Mouse (Mus musculus) thymus, postnatal 14 days (tissue): Measurements from ENCODE around the gene Gm45521.

Experiments used
- DNase-seq: peaks from one replicate; pipeline ENCODE4 v3.0.0; 2021

Gene Gm45521

GRCm38 (mm10) chr14:7952610-7953254 is 4.4 kb upstream of the Gm45521 start:
- DNase-seq: no peak

- DNase-seq: no peak
Measured at GRCm38 (mm10) chr14:7954071-7954471, 3.0 kb upstream of the Gm45521 start.

DNA sequence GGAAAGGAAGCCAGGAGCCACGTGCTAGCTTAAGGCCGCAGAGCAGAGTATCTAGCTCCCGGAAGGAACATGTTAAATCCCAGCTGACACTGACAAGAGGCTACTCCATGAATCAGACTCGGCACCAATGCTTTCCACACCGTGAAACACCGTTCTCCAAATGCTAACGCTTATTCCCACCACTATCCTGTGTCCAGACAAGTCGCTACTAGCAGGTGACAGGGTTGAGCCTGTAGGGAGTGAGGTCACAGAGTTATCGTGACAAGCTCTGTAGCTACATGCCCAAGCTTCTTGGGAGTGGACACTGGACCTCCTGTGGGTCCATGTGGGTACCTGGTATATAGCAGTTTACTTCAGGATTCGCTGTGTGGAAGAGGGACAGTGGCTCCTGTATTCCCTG is 661 bp upstream of the Gm45521 start:
- DNase-seq: no peak

- no peak for DNase-seq
Measured at GRCm38 (mm10) chr14:7960616-7961015, 3.5 kb downstream of the Gm45521 start.

DNA sequence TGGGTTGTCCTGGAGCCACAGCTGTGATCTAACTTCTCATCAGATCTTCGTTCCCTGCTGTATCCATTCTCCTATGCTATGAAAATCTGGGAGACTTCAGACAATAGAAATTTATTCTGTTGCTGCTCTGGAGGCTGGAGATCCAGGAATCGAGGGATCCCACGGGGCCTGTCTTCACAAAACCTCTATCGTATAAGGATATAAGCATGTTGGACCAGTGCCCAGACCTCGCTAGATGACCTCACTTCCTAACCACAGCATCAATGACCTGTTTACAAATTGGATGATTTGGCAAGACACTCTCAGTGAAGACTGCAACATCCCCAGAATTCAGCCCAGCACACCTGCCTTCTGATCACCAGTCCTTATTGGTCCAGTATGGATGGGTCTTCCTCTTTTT is 4.6 kb downstream of the Gm45521 start:
- no peak for DNase-seq

DNA sequence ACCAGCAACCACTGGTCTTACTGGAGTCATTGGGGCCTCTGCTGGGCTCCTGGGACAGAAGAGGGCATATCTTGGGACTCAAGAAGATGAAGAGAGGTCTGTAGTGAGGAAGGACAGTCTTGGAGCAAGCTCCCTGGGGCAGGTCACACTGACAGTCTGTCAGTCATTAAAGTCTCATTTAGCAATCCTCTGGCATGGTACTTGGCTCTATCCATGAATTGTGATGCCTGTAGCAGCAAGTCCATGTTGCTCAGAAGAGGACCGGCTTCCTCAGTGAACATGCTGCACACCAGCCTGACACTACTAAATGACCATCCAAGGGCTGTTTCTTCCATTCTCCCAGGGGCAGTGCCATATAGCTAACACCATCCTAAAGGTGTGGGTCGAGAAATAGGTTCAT is 5.5 kb downstream of the Gm45521 start:
- no peak for DNase-seq

DNA sequence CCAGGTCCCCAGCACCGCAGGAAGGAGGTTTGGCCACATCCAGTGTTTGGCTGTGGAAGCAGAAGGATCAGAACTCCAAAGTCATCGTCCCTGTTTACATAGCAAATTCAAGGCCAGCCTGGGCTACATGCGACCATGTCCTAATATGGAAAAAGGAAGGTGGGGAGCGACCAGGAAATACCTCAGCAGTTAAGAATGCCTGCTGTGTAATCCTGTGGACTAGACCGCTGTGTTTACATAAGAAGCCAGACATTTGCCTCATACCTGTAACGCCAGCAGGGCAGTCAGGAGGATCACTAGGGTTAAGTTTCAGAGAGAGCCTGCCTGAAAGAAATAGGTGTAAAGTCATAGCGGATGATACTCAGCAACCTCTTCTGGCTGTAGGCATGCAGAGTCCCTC is 6.1 kb downstream of the Gm45521 start:
- no peak for DNase-seq

DNA sequence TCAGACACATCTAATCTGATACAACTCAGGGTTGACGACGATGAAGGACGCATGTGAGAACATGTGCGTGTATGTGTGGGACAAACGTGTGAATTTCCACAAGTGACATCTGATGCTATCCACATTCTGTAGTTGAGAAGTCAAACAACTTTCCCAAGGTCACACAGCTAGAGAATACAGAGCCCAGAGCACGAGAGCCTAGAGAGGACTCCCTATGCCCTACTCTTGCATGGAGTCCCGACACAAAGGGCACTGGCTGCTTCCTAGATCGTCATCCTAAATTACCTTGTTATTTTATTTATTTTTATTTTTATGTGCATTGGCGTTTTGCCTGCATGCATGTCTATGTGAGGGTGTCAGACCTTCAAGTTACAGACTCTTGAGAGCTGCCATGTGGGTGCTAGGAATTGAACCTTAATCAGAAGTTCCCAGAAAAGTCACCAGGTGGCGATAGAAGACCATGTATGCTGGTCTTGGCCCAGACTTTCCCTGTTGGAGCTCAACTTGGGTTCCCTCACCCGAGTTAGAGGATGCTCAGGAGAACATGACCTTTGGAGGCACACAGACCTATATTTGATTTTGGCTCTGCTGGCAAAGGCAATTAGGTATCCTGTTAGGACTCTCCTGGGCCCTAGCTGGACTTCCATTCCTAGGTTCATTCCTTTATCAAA is 7.3 kb downstream of the Gm45521 start:
- DNase-seq: peak; percentile 71

DNA sequence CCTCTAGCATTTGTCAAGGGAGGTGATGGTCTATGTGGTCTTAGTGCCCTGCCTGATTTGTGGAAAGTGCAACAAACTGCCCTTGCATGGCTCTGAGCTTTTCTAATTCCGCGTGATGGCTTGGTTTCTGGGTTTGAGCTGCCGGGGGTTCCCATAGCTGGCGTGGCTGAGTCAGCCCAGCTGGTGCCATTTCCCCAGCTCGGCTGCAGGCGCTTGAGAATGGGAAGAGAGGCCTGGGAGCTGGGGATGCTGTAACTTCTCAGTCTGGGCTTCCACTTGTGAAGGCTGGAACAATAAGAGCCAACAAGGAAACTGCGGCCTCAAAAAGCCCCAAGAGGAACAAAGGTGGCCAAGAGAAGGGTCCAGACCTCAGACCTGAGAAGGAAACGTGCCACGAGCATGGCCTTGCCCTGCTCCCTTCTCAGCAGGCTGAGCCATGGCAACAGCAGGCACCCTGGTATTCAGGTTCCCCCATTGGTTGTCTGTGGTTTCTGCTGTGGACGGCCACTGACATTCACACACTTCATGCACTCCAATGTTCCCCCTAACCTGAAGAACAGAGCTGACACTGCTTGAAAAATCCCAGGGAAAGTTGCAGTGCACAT is 14.9 kb downstream of the Gm45521 start:
- no peak for DNase-seq

DNA sequence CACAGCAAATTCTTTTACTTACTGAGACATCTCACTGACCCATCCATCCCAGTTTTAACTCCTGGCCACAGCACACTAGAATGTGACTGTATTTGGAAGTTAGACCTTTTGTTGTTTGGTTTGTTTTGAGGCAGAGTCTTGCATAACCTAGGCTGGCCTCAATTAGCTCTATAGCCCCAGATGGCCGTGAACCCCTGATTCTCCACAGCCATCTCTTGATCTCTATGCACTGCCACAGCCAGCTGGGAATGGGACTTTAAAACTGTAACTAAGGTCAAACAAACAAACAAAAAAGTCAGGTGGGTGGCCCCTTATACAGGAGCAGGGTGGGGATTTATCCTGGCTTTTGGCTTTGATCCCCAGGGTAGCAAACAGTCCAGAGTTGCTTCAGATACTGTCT is 17.6 kb downstream of the Gm45521 start:
- DNase-seq: no peak

DNA sequence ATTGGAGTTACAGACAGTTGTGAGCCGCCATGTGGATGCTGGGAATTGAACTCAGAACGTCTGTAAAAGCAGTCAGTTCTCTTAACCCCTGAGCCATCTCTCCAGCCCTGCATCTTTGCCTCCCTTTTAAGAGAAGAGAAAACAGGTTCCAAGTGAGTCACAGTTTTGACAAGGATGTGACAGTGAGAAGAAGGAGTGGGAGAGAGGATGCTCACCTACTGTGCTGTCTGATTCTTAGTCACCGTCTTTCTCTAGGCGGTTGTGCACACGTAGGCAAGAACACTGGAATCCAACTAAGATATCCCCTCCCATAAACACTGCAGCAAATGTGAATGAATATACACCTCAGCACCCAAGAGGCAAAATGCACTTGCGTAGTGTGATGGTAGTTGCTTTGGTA is 18.1 kb downstream of the Gm45521 start:
- no peak for DNase-seq

GRCm38 (mm10) chr14:7977471-7977870 is 20.4 kb downstream of the Gm45521 start:
- no peak for DNase-seq

- DNase-seq: no peak
Measured at GRCm38 (mm10) chr14:7978183-7978582, 21.1 kb downstream of the Gm45521 start.

DNA sequence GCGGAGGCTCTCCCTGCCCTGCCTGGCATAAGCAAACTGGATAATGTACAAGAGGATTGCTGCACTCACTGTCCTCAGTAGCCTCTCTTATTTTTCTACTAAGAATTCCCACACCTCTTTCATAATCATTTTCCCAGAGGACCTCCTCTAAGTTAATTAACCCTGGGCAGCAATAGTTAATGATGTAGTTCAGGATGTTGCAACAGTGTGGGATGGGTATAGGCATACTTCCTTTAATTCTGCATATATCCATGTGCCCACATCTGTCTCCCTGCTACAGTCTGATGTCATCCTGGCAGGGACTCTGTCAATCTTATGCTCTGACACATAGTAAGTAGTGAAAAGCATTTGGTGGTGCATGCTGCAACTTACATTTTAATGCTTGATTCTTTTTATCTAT is 24.1 kb downstream of the Gm45521 start:
- DNase-seq: no peak

DNA sequence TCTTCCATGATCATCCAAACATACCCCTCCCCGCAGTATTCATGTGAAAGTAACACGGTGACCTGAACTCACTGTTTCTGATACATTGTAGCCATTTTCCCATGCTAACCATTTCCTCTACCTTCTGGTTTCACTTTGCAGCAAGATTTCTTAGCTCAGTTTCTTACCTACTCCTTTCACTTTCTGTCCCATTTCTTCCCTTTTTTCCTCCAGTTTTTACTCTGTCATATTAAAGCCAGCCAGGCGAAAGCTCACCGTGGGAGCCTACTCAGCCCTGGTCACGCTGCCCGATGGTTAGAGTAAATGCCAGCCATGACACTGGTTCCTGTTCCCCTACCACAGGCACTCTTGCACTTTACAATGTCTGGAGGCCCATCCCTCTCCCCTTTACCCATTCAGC is 29.8 kb downstream of the Gm45521 start:
- no peak for DNase-seq

DNA sequence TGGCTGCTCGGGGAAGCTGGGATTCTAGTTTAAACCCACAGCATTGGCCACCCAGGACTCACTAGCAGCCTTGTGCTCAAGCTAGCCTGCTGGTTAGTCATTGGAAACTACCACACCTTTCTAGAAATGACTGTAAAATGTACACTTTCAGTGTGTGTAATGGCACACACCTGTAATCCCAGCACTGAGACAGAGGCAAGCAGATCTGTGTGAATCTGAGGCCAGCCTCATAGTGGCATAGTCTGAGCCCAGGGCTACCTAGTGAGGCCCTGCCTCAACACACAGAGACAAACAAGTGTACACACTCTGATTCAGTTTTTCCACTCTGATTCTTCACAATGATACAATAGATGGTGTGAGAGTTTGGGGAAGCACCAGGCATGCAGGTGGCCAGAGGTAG is 32.3 kb downstream of the Gm45521 start:
- no peak for DNase-seq

- no peak for DNase-seq
Measured at GRCm38 (mm10) chr14:7989961-7990360, 32.9 kb downstream of the Gm45521 start.

- DNase-seq: no peak
Measured at GRCm38 (mm10) chr14:7991108-7991776, 34.2 kb downstream of the Gm45521 start.

- DNase-seq: no peak
Measured at GRCm38 (mm10) chr14:7992158-7992557, 35.1 kb downstream of the Gm45521 start.

GRCm38 (mm10) chr14:7994271-7994767 is 37.2 kb downstream of the Gm45521 start, which contains the start of gene Dnase1l3:
Gene Dnase1l3 (minus strand): TSS chr14:7994573.
- peak; percentile 37 for DNase-seq

DNA sequence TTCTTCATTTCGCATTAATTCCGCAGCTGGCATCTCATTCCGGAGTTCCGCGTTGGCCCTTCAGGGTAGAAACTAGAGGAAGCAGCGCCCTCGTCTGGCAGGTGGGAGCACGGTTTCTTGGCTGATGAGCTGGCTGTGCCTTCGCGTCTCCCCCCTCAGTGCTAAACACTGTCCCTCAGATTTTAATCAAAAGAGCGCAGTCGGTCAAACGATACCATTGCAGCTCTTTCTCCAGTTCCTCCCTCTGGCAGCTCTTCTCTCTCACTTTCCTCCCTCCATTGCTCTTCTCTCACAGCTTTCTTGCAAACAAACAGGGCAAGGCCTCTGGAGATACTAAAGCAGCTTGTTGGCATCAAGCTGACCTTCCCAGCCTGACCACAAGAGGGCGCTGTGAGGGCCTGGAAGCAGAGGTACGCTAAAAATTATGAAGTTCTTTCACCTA is 40.2 kb downstream of the Gm45521 start:
- peak; percentile 92 for DNase-seq

DNA sequence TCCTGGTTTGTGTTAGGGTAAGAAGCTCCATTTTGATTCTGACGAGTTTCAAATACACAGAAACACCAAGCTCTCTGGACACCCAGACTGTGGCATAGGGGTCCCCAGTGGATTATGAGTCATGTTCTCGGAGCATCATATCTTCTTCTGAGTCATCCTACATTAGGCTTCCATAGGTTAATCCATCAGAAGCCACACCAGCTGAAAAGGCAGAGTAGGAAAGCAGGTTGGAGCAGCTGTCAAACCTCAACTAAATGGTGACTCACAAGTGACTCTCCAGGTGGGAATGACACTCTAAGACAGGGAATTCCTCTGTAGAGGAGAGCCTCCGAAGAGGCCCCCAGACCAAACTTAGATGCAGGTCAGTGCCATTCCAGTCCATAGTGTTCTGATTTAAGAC is 41.9 kb downstream of the Gm45521 start:
- no peak for DNase-seq

- DNase-seq: no peak
Measured at GRCm38 (mm10) chr14:7999435-7999834, 42.3 kb downstream of the Gm45521 start.

DNA sequence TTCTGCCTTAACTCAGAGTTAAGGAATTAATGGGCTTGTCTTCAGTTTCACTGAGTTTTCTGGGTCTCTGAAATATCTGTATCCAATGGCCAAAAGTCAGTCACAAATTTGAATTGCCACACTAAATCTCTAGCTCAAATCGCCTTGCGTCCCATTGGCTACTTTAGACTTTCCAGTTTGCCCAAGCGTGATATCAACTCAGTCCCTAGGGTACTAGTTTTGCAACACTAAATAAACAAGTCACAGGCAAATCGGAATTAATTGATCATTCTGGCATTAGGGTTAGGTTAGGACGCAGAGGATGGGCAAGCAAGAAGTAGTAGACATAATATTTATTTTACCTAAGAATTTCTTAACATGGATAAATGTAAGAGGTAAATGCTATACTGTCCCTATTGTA is 43.2 kb downstream of the Gm45521 start:
- DNase-seq: no peak
